Mouse (Mus musculus): Measurements from ENCODE around the gene Ceacam10. TPM values are rescaled to one million over a fixed set of nuclear protein-coding genes. Genes with fewer than 3 reads are reported as not detected.

Ceacam10 gene
- total and polyA plus RNA-seq, 3 experiments: 0.27 TPM; not detected in 2

DNA sequence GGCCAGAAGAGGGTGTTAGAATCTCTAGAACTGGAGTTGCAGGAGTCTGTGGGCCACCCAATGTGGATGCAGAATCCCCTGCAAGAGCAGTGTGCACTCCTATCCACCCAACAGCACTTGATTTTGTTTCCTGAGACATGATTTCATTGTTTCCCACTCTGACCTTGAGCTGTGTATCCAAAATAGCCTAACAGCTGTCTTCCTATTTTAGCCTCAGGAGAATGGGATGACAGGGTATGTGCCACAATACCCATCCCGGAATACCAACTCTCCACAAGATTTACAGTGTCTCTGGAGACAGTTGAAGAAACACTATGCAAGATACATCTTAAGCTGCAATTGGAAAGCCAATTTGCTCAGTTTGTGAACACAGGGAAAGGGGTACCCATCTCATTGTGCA is 20.9 kb downstream of the Ceacam10 start:
- H3K9me3 ChIP-seq (replicated peaks): no peaks in the 10 kb centered on the region
- H3K27me3 ChIP-seq (ENCODE audit: insufficient read depth, low read length): peaks cover 4% of the 10 kb centered on the region; the same call in 1 of the 2 replicates
- no peak for DNase-seq (ENCODE audit: low spot score)
- no peak for TF ChIP-seq TAL1 (conservative IDR thresholded peaks at IDR 0.05; ENCODE audit: low read depth, low read length)
- no peak for TF ChIP-seq GATA1 (IDR thresholded peaks at IDR 0.05; ENCODE audit: borderline replicate concordance, low read length)
- TF ChIP-seq CTCF (IDR thresholded peaks at IDR 0.05; ENCODE audit: low read depth, low read length): no peak
- no peak for TF ChIP-seq POLR2AphosphoS5 (IDR thresholded peaks at IDR 0.05; ENCODE audit: insufficient replicate concordance, low read depth, low read length)
- no peak for TF ChIP-seq GATA2 (IDR thresholded peaks at IDR 0.05; ENCODE audit: borderline replicate concordance, low read depth, low read length)
- H3K36me3 ChIP-seq (replicated peaks): no peaks in the 10 kb centered on the region
- no peak for ATAC-seq (ENCODE audit: extremely low read depth, insufficient number of reproducible peaks, low FRiP score, poor library complexity, severe bottlenecking)
- no peak overlapping the region for H3K4me3 ChIP-seq (ENCODE audit: low read depth, low read length)
- H3K4me1 ChIP-seq (ENCODE audit: insufficient read depth, low read depth, low read length): no peaks in the 10 kb centered on the region

DNA sequence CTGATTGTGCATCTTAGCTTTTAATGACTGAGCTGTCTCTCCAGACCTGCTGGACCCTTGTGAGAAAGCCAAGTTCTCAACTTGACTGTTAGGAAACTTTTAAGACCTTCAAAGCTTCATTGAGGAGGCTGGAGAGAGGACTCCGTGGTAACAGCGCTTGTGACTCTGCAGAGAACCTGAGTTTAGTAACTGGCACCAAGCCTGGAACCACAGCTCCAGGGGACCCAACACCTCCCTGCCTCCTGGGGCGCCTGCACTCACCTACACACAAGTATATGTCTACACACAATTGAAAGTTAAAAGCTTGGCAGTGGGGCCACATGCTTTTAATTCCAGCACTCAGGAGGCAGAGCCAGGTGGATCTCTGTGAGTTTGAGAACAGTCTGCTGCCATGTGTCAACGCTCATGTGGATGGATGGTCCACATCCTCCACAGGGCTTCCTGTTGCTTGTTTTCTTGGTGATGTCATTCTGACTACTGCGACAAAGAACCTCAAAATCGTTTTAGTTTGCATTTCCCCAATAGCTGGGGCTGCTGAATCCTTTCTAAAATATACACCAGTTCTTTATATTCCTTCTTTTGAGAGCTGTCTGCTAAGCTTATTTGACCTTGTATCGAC is 25.3 kb downstream of the Ceacam10 start:
- no peaks in the 10 kb centered on the region for H3K9me3 ChIP-seq (replicated peaks)
- no peaks in the 10 kb centered on the region for H3K36me3 ChIP-seq (replicated peaks)
- no peak for TF ChIP-seq GATA1 (IDR thresholded peaks at IDR 0.05; ENCODE audit: borderline replicate concordance, low read length)
- no peak for TF ChIP-seq GATA2 (IDR thresholded peaks at IDR 0.05; ENCODE audit: borderline replicate concordance, low read depth, low read length)
- TF ChIP-seq POLR2AphosphoS5 (IDR thresholded peaks at IDR 0.05; ENCODE audit: insufficient replicate concordance, low read depth, low read length): no peak
- no peak for TF ChIP-seq TAL1 (conservative IDR thresholded peaks at IDR 0.05; ENCODE audit: low read depth, low read length)
- TF ChIP-seq CTCF (IDR thresholded peaks at IDR 0.05; ENCODE audit: low read depth, low read length): no peak
- ATAC-seq (ENCODE audit: extremely low read depth, insufficient number of reproducible peaks, low FRiP score, poor library complexity, severe bottlenecking): no peak
- no peak for DNase-seq (ENCODE audit: low spot score)
- no peak overlapping the region for H3K4me3 ChIP-seq (ENCODE audit: low read depth, low read length)
- H3K4me1 ChIP-seq (ENCODE audit: insufficient read depth, low read depth, low read length): no peaks in the 10 kb centered on the region
- H3K27me3 ChIP-seq (ENCODE audit: insufficient read depth, low read length): peaks cover 4% of the 10 kb centered on the region; the same call in 1 of the 2 replicates

DNA sequence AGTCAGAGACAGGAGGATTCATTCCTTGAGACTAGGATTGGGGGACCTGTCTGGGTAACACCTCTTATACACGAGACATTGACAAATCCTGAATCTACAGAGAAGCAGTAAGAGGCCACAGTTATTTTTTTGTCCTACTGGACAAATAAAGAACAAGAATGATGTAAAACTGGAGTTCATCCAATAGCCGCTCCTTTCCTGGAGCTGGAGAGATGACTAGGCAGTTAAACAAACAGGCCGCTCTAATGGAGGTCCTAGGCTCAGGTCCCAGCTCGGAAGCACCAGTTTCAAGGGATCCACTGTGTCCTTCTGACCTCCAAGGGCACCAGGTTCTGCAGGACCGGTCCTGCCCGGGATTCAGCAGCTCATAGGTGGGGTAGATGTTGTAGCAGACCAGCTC is 27.8 kb downstream of the Ceacam10 start:
- H3K4me3 ChIP-seq (ENCODE audit: low read depth, low read length): no peak overlapping the region
- DNase-seq (ENCODE audit: low spot score) (no peak), ATAC-seq (ENCODE audit: extremely low read depth, insufficient number of reproducible peaks, low FRiP score, poor library complexity, severe bottlenecking) (no peak)
- no peaks in the 10 kb centered on the region for H3K36me3 ChIP-seq (replicated peaks)
- no peaks in the 10 kb centered on the region for H3K4me1 ChIP-seq (ENCODE audit: insufficient read depth, low read depth, low read length)
- no peaks in the 10 kb centered on the region for H3K9me3 ChIP-seq (replicated peaks)
- TF ChIP-seq GATA1 (IDR thresholded peaks at IDR 0.05; ENCODE audit: borderline replicate concordance, low read length) (no peak), POLR2AphosphoS5 (IDR thresholded peaks at IDR 0.05; ENCODE audit: insufficient replicate concordance, low read depth, low read length) (no peak), TAL1 (conservative IDR thresholded peaks at IDR 0.05; ENCODE audit: low read depth, low read length) (no peak), GATA2 (IDR thresholded peaks at IDR 0.05; ENCODE audit: borderline replicate concordance, low read depth, low read length) (no peak), CTCF (IDR thresholded peaks at IDR 0.05; ENCODE audit: low read depth, low read length) (no peak)
- H3K27me3 ChIP-seq (ENCODE audit: insufficient read depth, low read length): peaks cover 4% of the 10 kb centered on the region; the same call in 1 of the 2 replicates

DNA sequence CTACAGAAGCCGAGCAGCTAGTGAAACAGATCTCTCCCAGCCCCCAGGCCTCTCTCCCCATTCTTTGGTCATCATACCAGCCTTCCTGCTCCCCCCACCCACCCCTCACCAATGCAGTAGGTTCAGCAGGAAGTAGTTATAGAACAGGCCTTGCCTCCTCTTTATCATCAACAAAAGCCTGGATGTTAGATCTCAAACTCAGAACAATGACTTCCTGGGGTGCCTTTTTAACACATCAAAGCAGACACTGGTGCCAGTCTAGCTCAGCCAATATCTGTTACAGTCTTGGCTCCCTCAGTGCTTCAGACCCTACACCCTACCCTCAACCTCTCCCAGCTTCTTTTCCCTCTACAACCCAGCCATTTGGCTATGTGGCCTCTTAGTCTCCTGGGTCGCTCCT is 32.0 kb downstream of the Ceacam10 start:
- ATAC-seq (ENCODE audit: extremely low read depth, insufficient number of reproducible peaks, low FRiP score, poor library complexity, severe bottlenecking): no peak
- Histone ChIP-seq H3K36me3 (replicated peaks) (no peaks in the 10 kb centered on the region), H3K4me3 (ENCODE audit: low read depth, low read length) (no peak overlapping the region), H3K4me1 (ENCODE audit: insufficient read depth, low read depth, low read length) (no peaks in the 10 kb centered on the region), H3K27me3 (ENCODE audit: insufficient read depth, low read length) (peaks cover 2% of the 10 kb centered on the region; the same call in 1 of the 2 replicates), H3K9me3 (replicated peaks) (no peaks in the 10 kb centered on the region)
- TF ChIP-seq TAL1 (conservative IDR thresholded peaks at IDR 0.05; ENCODE audit: low read depth, low read length) (no peak), CTCF (IDR thresholded peaks at IDR 0.05; ENCODE audit: low read depth, low read length) (no peak), POLR2AphosphoS5 (IDR thresholded peaks at IDR 0.05; ENCODE audit: insufficient replicate concordance, low read depth, low read length) (no peak), GATA1 (IDR thresholded peaks at IDR 0.05; ENCODE audit: borderline replicate concordance, low read length) (no peak), GATA2 (IDR thresholded peaks at IDR 0.05; ENCODE audit: borderline replicate concordance, low read depth, low read length) (no peak)
- DNase-seq (ENCODE audit: low spot score): no peak

DNA sequence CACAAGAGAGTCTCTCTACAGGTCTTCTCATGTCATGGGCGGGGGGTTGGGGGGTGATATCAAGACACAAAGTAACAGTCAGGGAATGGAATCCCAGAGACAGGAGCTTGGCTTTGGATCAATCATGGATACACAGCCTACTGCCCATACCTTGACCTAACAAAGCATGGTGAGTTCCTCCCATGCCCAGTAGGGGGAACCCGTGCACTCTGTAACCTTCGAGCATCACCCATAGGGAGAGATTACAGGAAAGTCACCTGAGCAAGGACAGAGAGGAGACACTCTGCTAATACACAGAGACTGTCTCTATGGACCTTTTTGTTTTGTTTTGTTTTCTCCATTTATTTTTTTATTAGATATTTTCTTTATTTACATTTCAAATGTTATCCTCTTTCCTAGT is 40.5 kb downstream of the Ceacam10 start:
- H3K4me3 ChIP-seq (ENCODE audit: low read depth, low read length): no peak overlapping the region
- no peak for TF ChIP-seq GATA1 (IDR thresholded peaks at IDR 0.05; ENCODE audit: borderline replicate concordance, low read length)
- peak; percentile 75 for TF ChIP-seq CTCF (IDR thresholded peaks at IDR 0.05; ENCODE audit: low read depth, low read length)
- peak; percentile 57; the same call in 1 of the 2 replicates for ATAC-seq (ENCODE audit: extremely low read depth, insufficient number of reproducible peaks, low FRiP score, poor library complexity, severe bottlenecking)

DNA sequence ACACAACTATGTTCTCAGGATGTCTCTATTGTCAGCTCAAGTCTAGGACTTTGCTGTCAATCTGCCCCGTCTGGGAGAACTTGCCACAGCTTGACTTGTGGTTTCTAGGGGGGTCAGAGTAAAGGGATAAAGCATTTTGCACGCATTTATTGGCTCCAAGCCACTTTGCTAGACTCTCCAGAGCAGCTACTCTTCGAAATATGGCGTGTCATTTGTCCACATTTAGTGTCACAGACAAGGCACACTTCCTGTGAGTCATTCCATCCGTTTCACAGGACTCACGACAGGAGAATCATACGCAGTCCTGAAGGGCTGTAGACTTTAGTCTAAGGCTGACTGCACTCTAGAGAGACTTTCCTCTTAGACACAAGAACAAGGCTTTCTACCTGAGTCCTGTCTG is 47.4 kb downstream of the Ceacam10 start:
- H3K4me1 ChIP-seq (ENCODE audit: insufficient read depth, low read depth, low read length): no peaks in the 10 kb centered on the region
- H3K36me3 ChIP-seq (replicated peaks): no peaks in the 10 kb centered on the region
- TF ChIP-seq GATA2 (IDR thresholded peaks at IDR 0.05; ENCODE audit: borderline replicate concordance, low read depth, low read length): no peak
- H3K9me3 ChIP-seq (replicated peaks): no peaks in the 10 kb centered on the region
- no peak for ATAC-seq (ENCODE audit: extremely low read depth, insufficient number of reproducible peaks, low FRiP score, poor library complexity, severe bottlenecking)
- H3K27me3 ChIP-seq (ENCODE audit: insufficient read depth, low read length): peaks cover 8% of the 10 kb centered on the region; the same call in 1 of the 2 replicates
- no peak for DNase-seq (ENCODE audit: low spot score)
- H3K4me3 ChIP-seq (ENCODE audit: low read depth, low read length): no peak overlapping the region

More for the DNA sequence above, 40.5 kb downstream of the Ceacam10 start:
- peak; percentile 57 for DNase-seq (ENCODE audit: low spot score)
- Histone ChIP-seq H3K36me3 (replicated peaks) (no peaks in the 10 kb centered on the region), H3K9me3 (replicated peaks) (no peaks in the 10 kb centered on the region), H3K27me3 (ENCODE audit: insufficient read depth, low read length) (peaks cover 8% of the 10 kb centered on the region), H3K4me1 (ENCODE audit: insufficient read depth, low read depth, low read length) (no peaks in the 10 kb centered on the region)

All from G1E (cell line).